ENCODE assay signal across 19 mouse cellular contexts in genomic region chr7:44320886-44321285, GRCm38 (mm10). TPM values are rescaled to one million over a fixed set of nuclear protein-coding genes. Genes with fewer than 3 reads are reported as not detected.
DNase-seq lines count a peak whose midpoint lies in the region; ATAC-seq and TF ChIP-seq lines count a peak whose summit lies in the region.
"Had no signal": no experiment of that assay in that cellular context is flagged by ENCODE, and none has a peak within 500 bp of the region (broad histone marks: within the 10 kb centered on the region; RNA-seq: fewer than 3 reads in every experiment).

No protein-coding gene starts in this region.

- no peak overlapping the region; the same call in 1 of the 2 replicates for H3K9ac ChIP-seq in forebrain, postnatal 0 days
- no peak overlapping the region for H3K9ac ChIP-seq in intestine, embryonic 15.5 days
- H3K9ac ChIP-seq: embryonic facial prominence, embryonic 12.5 days; lung, embryonic 14.5 days; neural tube, embryonic 13.5 days had no signal

- no peak for DNase-seq in frontal cortex, postnatal 25 days (ENCODE audit: low spot score in 2 of 2)
- DNase-seq in cerebellum, adult 11-12 months = peak; percentile 77
- DNase-seq in forebrain, postnatal 0 days = peak; percentile 84
- peak; percentile 67 to 74 for DNase-seq in left cerebral cortex, postnatal 14 days (ENCODE audit: low spot score in 2 of 2)
- DNase-seq in B cell, adult 2 months = no peak
- DNase-seq: heart, adult 18-20 months; heart, postnatal 4 days; kidney, postnatal 10 days; lung, embryonic 14.5 days; thymus, postnatal 4 days had no signal

- WGBS in forebrain, postnatal 0 days = 41% methylated on average over 8 of the region's 8 CpGs
- WGBS in intestine, embryonic 15.5 days = 55% methylated on average over 8 of the region's 8 CpGs

- intact Hi-C loops in left cerebral cortex, postnatal 14 days (cut with DNase I) = no loop called here

- H3K27me3 ChIP-seq in forebrain, postnatal 0 days (ENCODE audit: insufficient read depth, low read length) = no peaks in the 10 kb centered on the region
- H3K27me3 ChIP-seq in intestine, embryonic 15.5 days (replicated peaks) = no peaks in the 10 kb centered on the region; the same call in 1 of the 2 replicates
- H3K27me3 ChIP-seq: midbrain, embryonic 12.5 days had no signal

- no peak overlapping the region for H3K4me2 ChIP-seq in forebrain, postnatal 0 days (ENCODE audit: low read depth)
- H3K4me2 ChIP-seq in intestine, embryonic 15.5 days (replicated peaks) = no peak overlapping the region
- H3K4me2 ChIP-seq: embryonic facial prominence, embryonic 12.5 days; lung, embryonic 14.5 days; midbrain, embryonic 12.5 days; neural tube, embryonic 13.5 days had no signal

- no peaks in the 10 kb centered on the region for H3K4me1 ChIP-seq in forebrain, postnatal 0 days (ENCODE audit: insufficient read depth)
- no peaks in the 10 kb centered on the region for H3K4me1 ChIP-seq in intestine, embryonic 15.5 days (replicated peaks)
- H3K4me1 ChIP-seq: embryonic facial prominence, embryonic 12.5 days; midbrain, embryonic 12.5 days; neural tube, embryonic 13.5 days had no signal

- no peaks in the 10 kb centered on the region for H3K9me3 ChIP-seq in forebrain, postnatal 0 days (ENCODE audit: low read length)
- H3K9me3 ChIP-seq in intestine, embryonic 15.5 days = no peaks in the 10 kb centered on the region
- H3K9me3 ChIP-seq: embryonic facial prominence, embryonic 12.5 days; G1E; midbrain, embryonic 12.5 days; neural tube, embryonic 13.5 days had no signal

- peaks cover 79% of the 10 kb centered on the region for H3K36me3 ChIP-seq in forebrain, postnatal 0 days (ENCODE audit: insufficient read depth)
- H3K36me3 ChIP-seq in intestine, embryonic 15.5 days = no peaks in the 10 kb centered on the region
- H3K36me3 ChIP-seq: embryonic facial prominence, embryonic 12.5 days; G1E had no signal

- ATAC-seq in frontal cortex, adult (ENCODE audit: low TSS enrichment) = peak; percentile 68; the same call in 1 of the 2 replicates
- peak; percentile 73 for ATAC-seq in forebrain, postnatal 0 days
- no peak for ATAC-seq in erythroid progenitor cell, adult 5-6 weeks (replicated peaks; ENCODE audit: low FRiP score, poor library complexity, severe bottlenecking)
- ATAC-seq in intestine, embryonic 15.5 days = no peak

- peak; percentile 58 for TF ChIP-seq CTCF in forebrain, postnatal 0 days (IDR thresholded peaks at IDR 0.05; ENCODE audit: low read depth)

- H3K4me3 ChIP-seq in forebrain, postnatal 0 days (ENCODE audit: low read depth, low read length) = no peak overlapping the region
- H3K4me3 ChIP-seq in intestine, embryonic 15.5 days (replicated peaks) = no peak overlapping the region
- H3K4me3 ChIP-seq: embryonic facial prominence, embryonic 12.5 days; midbrain, embryonic 12.5 days; neural tube, embryonic 13.5 days had no signal

- H3K27ac ChIP-seq in forebrain, postnatal 0 days (ENCODE audit: low read depth, low read length) = peak overlapping the region; percentile 64
- no peak overlapping the region for H3K27ac ChIP-seq in intestine, embryonic 15.5 days
- H3K27ac ChIP-seq: embryonic facial prominence, embryonic 12.5 days; midbrain, embryonic 12.5 days; neural tube, embryonic 13.5 days had no signal

RNA-seq across cellular contexts. Expression of gene Shank1, which starts 10.8 kb away (rescaled TPM):
- total RNA-seq in forebrain, postnatal 0 days (2014; rRNA removed) = 31.1 and 34.2 TPM in 2 replicates
- polyA plus RNA-seq in forebrain, postnatal 0 days (2015; fragmentation: Nextera tagmentation; extraction: Ambion mirVana) = 15.4 and 29.7 TPM in 2 replicates
- total RNA-seq in left cerebral cortex, postnatal 14 days (2021) = 100 to 1,000 TPM; 512 to 537 TPM
- total RNA-seq in erythroid progenitor cell, adult 5-6 weeks (2015; ENCODE audit: low replicate concordance) = not detected in 2 replicates
- total RNA-seq in erythroid progenitor cell, adult 5-6 weeks (2017; ENCODE audit: low replicate concordance) = under 0.01 and 0.23 TPM in 2 replicates
- polyA plus RNA-seq in intestine, embryonic 15.5 days (2015; fragmentation: Nextera tagmentation; extraction: Ambion mirVana) = 1.7 and 1.9 TPM in 2 replicates

RNA-seq across cellular contexts. Expression of gene Clec11a, which starts 14.2 kb away (rescaled TPM):
- total RNA-seq in forebrain, postnatal 0 days (2014; rRNA removed) = 3.8 and 4.7 TPM in 2 replicates
- polyA plus RNA-seq in forebrain, postnatal 0 days (2015; fragmentation: Nextera tagmentation; extraction: Ambion mirVana) = 3.7 and 4.3 TPM in 2 replicates
- 1 to 10 TPM; 2.6 to 3.6 TPM for total RNA-seq in left cerebral cortex, postnatal 14 days (2021)
- total RNA-seq in erythroid progenitor cell, adult 5-6 weeks (2015; ENCODE audit: low replicate concordance) = 2.5 TPM in 1 of 2 replicates, not detected in the other
- total RNA-seq in erythroid progenitor cell, adult 5-6 weeks (2017; ENCODE audit: low replicate concordance) = not detected in 2 replicates
- polyA plus RNA-seq in intestine, embryonic 15.5 days (2015; fragmentation: Nextera tagmentation; extraction: Ambion mirVana) = 7.2 and 8.0 TPM in 2 replicates

RNA-seq across cellular contexts. Expression of gene Gm15517, which starts 59.6 kb away (rescaled TPM):
- not detected in 2 replicates for total RNA-seq in forebrain, postnatal 0 days (2014; rRNA removed)
- not detected in 2 replicates for polyA plus RNA-seq in forebrain, postnatal 0 days (2015; fragmentation: Nextera tagmentation; extraction: Ambion mirVana)
- total RNA-seq in left cerebral cortex, postnatal 14 days (2021) = not detected
- total RNA-seq in erythroid progenitor cell, adult 5-6 weeks (2015; ENCODE audit: low replicate concordance) = not detected in 2 replicates
- not detected in 2 replicates for total RNA-seq in erythroid progenitor cell, adult 5-6 weeks (2017; ENCODE audit: low replicate concordance)
- not detected in 2 replicates for polyA plus RNA-seq in intestine, embryonic 15.5 days (2015; fragmentation: Nextera tagmentation; extraction: Ambion mirVana)
- total RNA-seq: G1E; heart, adult 18-20 months; heart, postnatal 4 days had no signal
- polyA plus RNA-seq: embryonic facial prominence, embryonic 12.5 days; G1E; limb, embryonic 14.5 days; lung, embryonic 14.5 days; midbrain, embryonic 12.5 days; neural tube, embryonic 13.5 days; stomach, embryonic 16.5 days had no signal

Comparison
In these comparisons a context has a peak if more than half of its experiments do, and no peak if none do; other contexts are left out.
1. ATAC-seq: peak in frontal cortex, adult (single experiment) and forebrain, postnatal 0 days (single experiment); none in erythroid progenitor cell, adult 5-6 weeks (single experiment) and intestine, embryonic 15.5 days (single experiment).
2. DNase-seq: peak in cerebellum, adult 11-12 months (single experiment), forebrain, postnatal 0 days (single experiment) and left cerebral cortex, postnatal 14 days (2 of 2); none in frontal cortex, postnatal 25 days (0 of 2) and B cell, adult 2 months (0 of 2).
3. RNA of gene Shank1, which starts 10.8 kb away (total RNA-seq): 512 to 537 TPM in left cerebral cortex, postnatal 14 days and 31.1 to 34.2 TPM in forebrain, postnatal 0 days; under 0.01 to 0.23 TPM in erythroid progenitor cell, adult 5-6 weeks; every median in the first group is over 10 times any median in the second.